Mouse (Mus musculus) testis, adult 2 months (tissue): ENCODE data around the gene Bhlhe23.

Experiments
- CTCF ChIP-seq: fragments of 200-500 bp; IDR thresholded peaks from 2 replicates; pipeline ENCODE4 v1.5.1; 2012; ENCODE audit warnings: low read depth, mild to moderate bottlenecking, inconsistent platforms, low read length, moderate library complexity; ENCODE audit not compliant: control insufficient read depth, insufficient read depth, insufficient replicate concordance
- POLR2A ChIP-seq: fragments of 200-500 bp; IDR thresholded peaks from 2 replicates; pipeline ENCODE4 v1.6.1; 2012; ENCODE audit warnings: low read depth, mild to moderate bottlenecking, inconsistent platforms, low read length, moderate library complexity; ENCODE audit not compliant: control insufficient read depth

GRCm38 (mm10) chr2:180819504-180819903 is 42.8 kb upstream of the Bhlhe23 start:
- no peak for TF ChIP-seq CTCF
- TF ChIP-seq POLR2A = no peak
